ENCODE assay signal across 9 mouse cellular contexts in genomic region chr7:44464511-44464910, GRCm38 (mm10). TPM values are rescaled to one million over a fixed set of nuclear protein-coding genes. Genes with fewer than 3 reads are reported as not detected.
DNase-seq lines count a peak whose midpoint lies in the region; ATAC-seq and TF ChIP-seq lines count a peak whose summit lies in the region.
"Had no signal": no experiment of that assay in that cellular context is flagged by ENCODE, and none has a peak within 500 bp of the region (broad histone marks: within the 10 kb centered on the region; RNA-seq: fewer than 3 reads in every experiment).

No protein-coding gene starts in this region.

- TF ChIP-seq POLR2A in cortical plate, adult 2 months (IDR thresholded peaks at IDR 0.05; ENCODE audit: extremely low read depth, insufficient read depth, low read length): 0 out of 2 replicates have a peak, but pooled peaks have one; percentile 35

- no peak for TF ChIP-seq CTCF in cortical plate, adult 2 months (IDR thresholded peaks at IDR 0.05; ENCODE audit: extremely low read depth, insufficient read depth, low read length)

- 6% methylated on average over 4 of the region's 4 CpGs for WGBS in midbrain, embryonic 15.5 days
- WGBS in kidney, embryonic 15.5 days: 30% methylated on average over 4 of the region's 4 CpGs
- WGBS in intestine, embryonic 15.5 days: 33% methylated on average over 4 of the region's 4 CpGs

- H3K4me3 ChIP-seq in cortical plate, adult 2 months (ENCODE audit: insufficient read depth, low read length): no peak overlapping the region
- H3K4me3 ChIP-seq in midbrain, embryonic 15.5 days: no peak overlapping the region
- no peak overlapping the region for H3K4me3 ChIP-seq in kidney, embryonic 15.5 days (replicated peaks)
- H3K4me3 ChIP-seq in intestine, embryonic 15.5 days (replicated peaks): no peak overlapping the region

- H3K9ac ChIP-seq in midbrain, embryonic 15.5 days: peak overlapping the region; percentile 13
- H3K9ac ChIP-seq in kidney, embryonic 15.5 days: no peak overlapping the region
- no peak overlapping the region for H3K9ac ChIP-seq in intestine, embryonic 15.5 days

- peak overlapping the region; percentile 78 for H3K27ac ChIP-seq in cortical plate, adult 2 months (ENCODE audit: insufficient read depth, low read length)
- peak overlapping the region; percentile 86 for H3K27ac ChIP-seq in midbrain, embryonic 15.5 days
- H3K27ac ChIP-seq in kidney, embryonic 15.5 days: no peak overlapping the region
- H3K27ac ChIP-seq in intestine, embryonic 15.5 days: no peak overlapping the region
- H3K27ac ChIP-seq: macrophage had no signal

- peaks cover 7% of the 10 kb centered on the region; the same call in 1 of the 2 replicates for H3K4me1 ChIP-seq in cortical plate, adult 2 months (ENCODE audit: control insufficient read depth, insufficient read depth, low read length)
- peaks cover 61% of the 10 kb centered on the region for H3K4me1 ChIP-seq in midbrain, embryonic 15.5 days
- H3K4me1 ChIP-seq in kidney, embryonic 15.5 days: peaks cover 32% of the 10 kb centered on the region
- H3K4me1 ChIP-seq in intestine, embryonic 15.5 days (replicated peaks): peaks cover 17% of the 10 kb centered on the region

- H3K4me2 ChIP-seq in midbrain, embryonic 15.5 days: peak overlapping the region; percentile 16
- no peak overlapping the region for H3K4me2 ChIP-seq in kidney, embryonic 15.5 days
- H3K4me2 ChIP-seq in intestine, embryonic 15.5 days (replicated peaks): no peak overlapping the region

- H3K9me3 ChIP-seq in midbrain, embryonic 15.5 days: no peaks in the 10 kb centered on the region
- H3K9me3 ChIP-seq in kidney, embryonic 15.5 days (replicated peaks): no peaks in the 10 kb centered on the region
- no peaks in the 10 kb centered on the region for H3K9me3 ChIP-seq in intestine, embryonic 15.5 days

- peaks cover 25% of the 10 kb centered on the region for H3K36me3 ChIP-seq in midbrain, embryonic 15.5 days (replicated peaks)
- H3K36me3 ChIP-seq in kidney, embryonic 15.5 days: no peaks in the 10 kb centered on the region
- H3K36me3 ChIP-seq in intestine, embryonic 15.5 days: no peaks in the 10 kb centered on the region

- ATAC-seq in midbrain, embryonic 15.5 days (replicated peaks): 0 out of 2 replicates have a peak, but pooled peaks have one; percentile 0
- no peak for ATAC-seq in kidney, embryonic 15.5 days (replicated peaks; ENCODE audit: low FRiP score)
- ATAC-seq in intestine, embryonic 15.5 days: no peak

- DNase-seq in cerebellum, adult 11 months: peak; percentile 94
- peak; percentile 93 for DNase-seq in layer of hippocampus, adult 9-11 months
- DNase-seq in thymus, postnatal 25 days: no peak
- DNase-seq in lung, postnatal 10 days: no peak

- no peaks in the 10 kb centered on the region for H3K27me3 ChIP-seq in midbrain, embryonic 15.5 days (replicated peaks)
- H3K27me3 ChIP-seq in kidney, embryonic 15.5 days: peaks cover 59% of the 10 kb centered on the region
- peaks cover 52% of the 10 kb centered on the region for H3K27me3 ChIP-seq in intestine, embryonic 15.5 days (replicated peaks)

RNA-seq across cellular contexts. Expression of gene Aspdh, which starts 0.7 kb away (rescaled TPM):
- polyA plus RNA-seq in cortical plate, adult 2 months (2012; rRNA removed): 8.2 and 8.7 TPM in 2 replicates
- 5.8 and 6.0 TPM in 2 replicates for polyA plus RNA-seq in midbrain, embryonic 15.5 days (2015; fragmentation: Nextera tagmentation; extraction: Ambion mirVana)
- polyA plus RNA-seq in kidney, embryonic 15.5 days (2015; fragmentation: Nextera tagmentation; extraction: Ambion mirVana): 3.2 and 3.9 TPM in 2 replicates
- polyA plus RNA-seq in intestine, embryonic 15.5 days (2015; fragmentation: Nextera tagmentation; extraction: Ambion mirVana): 0.70 and 1.2 TPM in 2 replicates
- polyA plus RNA-seq: macrophage had no signal

RNA-seq across cellular contexts. Expression of gene Josd2, which starts 3.3 kb away (rescaled TPM):
- 232 and 256 TPM in 2 replicates for polyA plus RNA-seq in cortical plate, adult 2 months (2012; rRNA removed)
- polyA plus RNA-seq in midbrain, embryonic 15.5 days (2015; fragmentation: Nextera tagmentation; extraction: Ambion mirVana): 38.8 and 42.2 TPM in 2 replicates
- 72.5 and 78.9 TPM in 2 replicates for polyA plus RNA-seq in kidney, embryonic 15.5 days (2015; fragmentation: Nextera tagmentation; extraction: Ambion mirVana)
- 76.0 and 87.3 TPM in 2 replicates for polyA plus RNA-seq in intestine, embryonic 15.5 days (2015; fragmentation: Nextera tagmentation; extraction: Ambion mirVana)

RNA-seq across cellular contexts. Expression of gene Emc10, which starts 31.8 kb away (rescaled TPM):
- polyA plus RNA-seq in cortical plate, adult 2 months (2012; rRNA removed): 297 and 308 TPM in 2 replicates
- 145 and 162 TPM in 2 replicates for polyA plus RNA-seq in midbrain, embryonic 15.5 days (2015; fragmentation: Nextera tagmentation; extraction: Ambion mirVana)
- 113 and 120 TPM in 2 replicates for polyA plus RNA-seq in kidney, embryonic 15.5 days (2015; fragmentation: Nextera tagmentation; extraction: Ambion mirVana)
- 97.0 and 102 TPM in 2 replicates for polyA plus RNA-seq in intestine, embryonic 15.5 days (2015; fragmentation: Nextera tagmentation; extraction: Ambion mirVana)

RNA-seq across cellular contexts. Expression of gene Fam71e1, which starts 31.9 kb away (rescaled TPM):
- 27.0 and 29.4 TPM in 2 replicates for polyA plus RNA-seq in cortical plate, adult 2 months (2012; rRNA removed)
- 30.1 and 36.6 TPM in 2 replicates for polyA plus RNA-seq in midbrain, embryonic 15.5 days (2015; fragmentation: Nextera tagmentation; extraction: Ambion mirVana)
- 14.3 and 16.5 TPM in 2 replicates for polyA plus RNA-seq in kidney, embryonic 15.5 days (2015; fragmentation: Nextera tagmentation; extraction: Ambion mirVana)
- polyA plus RNA-seq in intestine, embryonic 15.5 days (2015; fragmentation: Nextera tagmentation; extraction: Ambion mirVana): 6.5 and 9.2 TPM in 2 replicates

RNA-seq across cellular contexts. Expression of gene Lrrc4b, which starts 35.7 kb away (rescaled TPM):
- polyA plus RNA-seq in cortical plate, adult 2 months (2012; rRNA removed): 190 and 192 TPM in 2 replicates
- polyA plus RNA-seq in midbrain, embryonic 15.5 days (2015; fragmentation: Nextera tagmentation; extraction: Ambion mirVana): 16.7 and 18.1 TPM in 2 replicates
- 0.36 and 0.44 TPM in 2 replicates for polyA plus RNA-seq in kidney, embryonic 15.5 days (2015; fragmentation: Nextera tagmentation; extraction: Ambion mirVana)
- 0.82 and 0.86 TPM in 2 replicates for polyA plus RNA-seq in intestine, embryonic 15.5 days (2015; fragmentation: Nextera tagmentation; extraction: Ambion mirVana)
- polyA plus RNA-seq: macrophage had no signal

Comparison
In these comparisons a context has a peak if more than half of its experiments do, and no peak if none do; other contexts are left out.
1. DNase-seq: peak in cerebellum, adult 11 months (single experiment) and layer of hippocampus, adult 9-11 months (single experiment); none in thymus, postnatal 25 days (single experiment) and lung, postnatal 10 days (single experiment).
2. H3K27ac ChIP-seq: peak in cortical plate, adult 2 months (single experiment) and midbrain, embryonic 15.5 days (single experiment); none in kidney, embryonic 15.5 days (single experiment) and intestine, embryonic 15.5 days (single experiment).